Mouse (Mus musculus) ES-E14 (cell line): ENCODE data around the gene Gripap1.

ENCODE experiments used
- CHD2 ChIP-seq: IDR thresholded peaks from 2 replicates; pipeline ENCODE4 v1.6.1; 2014; ENCODE audit warnings: mild to moderate bottlenecking, low read depth, low read length, inconsistent platforms
- HCFC1 ChIP-seq: IDR thresholded peaks from 2 replicates; pipeline ENCODE4 v1.6.1; 2012; ENCODE audit warnings: low read length, inconsistent platforms, borderline replicate concordance; ENCODE audit not compliant: insufficient read depth
- MAFK ChIP-seq: IDR thresholded peaks from 2 replicates; pipeline ENCODE4 v1.6.1; 2014; ENCODE audit warnings: mild to moderate bottlenecking, low read depth, low read length, inconsistent platforms; ENCODE audit not compliant: insufficient read depth
- ZC3H11A ChIP-seq: IDR thresholded peaks from 2 replicates; pipeline ENCODE4 v1.6.1; 2012; ENCODE audit warnings: low read depth, mild to moderate bottlenecking, inconsistent platforms, low read length, borderline replicate concordance
- ZNF384 ChIP-seq: IDR thresholded peaks from 2 replicates; pipeline ENCODE4 v1.6.1; 2012; ENCODE audit warnings: low read depth, low read length, inconsistent platforms

DNA sequence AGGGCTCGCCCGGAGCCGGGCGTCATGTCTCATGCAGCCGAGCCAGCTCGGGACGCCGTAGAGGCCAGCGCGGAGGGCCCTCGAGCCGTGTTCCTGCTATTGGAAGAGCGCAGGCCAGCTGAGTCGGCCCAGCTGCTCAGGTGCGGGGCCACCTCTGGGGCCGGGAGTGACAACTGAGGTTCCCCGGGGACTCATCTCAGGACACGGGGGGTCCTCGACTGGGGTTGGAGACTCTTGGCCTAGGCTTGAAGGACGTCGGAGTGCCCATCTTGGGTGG, 26.7 kb upstream of the Gripap1 start:
- no peak for TF ChIP-seq ZC3H11A
- TF ChIP-seq ZNF384 = no peak
- TF ChIP-seq CHD2 = no peak
- no peak for TF ChIP-seq MAFK
- TF ChIP-seq HCFC1 = no peak
